Mouse (Mus musculus) CH12.LX (cell line): ENCODE data around the gene Dcp1b. TPM values are rescaled to one million over a fixed set of nuclear protein-coding genes. Genes with fewer than 3 reads are reported as not detected.

Source experiments
- DNase-seq: peaks from one replicate; pipeline ENCODE4 v3.0.0-alpha.2; 2013; ENCODE audit errors: extremely low read depth
- H3K27ac ChIP-seq: 2 replicates; pipeline ENCODE4 v1.5.1; 2012; ENCODE audit warnings: low read depth, mild to moderate bottlenecking, control low read depth, moderate library complexity; ENCODE audit not compliant: insufficient read depth
- H3K27me3 ChIP-seq: replicated peaks from 2 replicates; pipeline ENCODE3; 2012; ENCODE audit warnings: inconsistent platforms
- H3K36me3 ChIP-seq, 2 experiments: replicated peaks in 1 of 2; 2 replicates each; pipeline versions ENCODE3 to v1.6.1; 2012; ENCODE audit warnings: inconsistent platforms in 1 of 2, low read length in 1 of 2, mild to moderate bottlenecking in 1 of 2, mixed read lengths in 1 of 2, moderate library complexity in 1 of 2; ENCODE audit not compliant: control insufficient read depth in 1 of 2, insufficient read depth in 1 of 2
- H3K4me1 ChIP-seq, 2 experiments: 2 replicates each; pipeline ENCODE4 v1.6.1; 2012; ENCODE audit warnings: inconsistent platforms in 1 of 2, moderate library complexity in 1 of 2; ENCODE audit not compliant: insufficient read depth in 2 of 2, control insufficient read depth in 1 of 2
- H3K4me2 ChIP-seq: 2 replicates; pipeline ENCODE4 v1.6.1; 2012; ENCODE audit warnings: low read depth, mild to moderate bottlenecking, control low read depth; ENCODE audit not compliant: poor library complexity, insufficient read depth, severe bottlenecking
- H3K4me3 ChIP-seq, 3 experiments: fragments of 150-350 bp in 1 of 3; sonication (generic) in 1 of 3; replicated peaks in 1 of 3; 2 replicates each; pipeline versions ENCODE3 to v1.5.1; 2011 to 2012; ENCODE audit warnings: low read depth in 2 of 3, low read length in 2 of 3, mild to moderate bottlenecking in 2 of 3, moderate library complexity in 2 of 3, control low read depth in 1 of 3, improper control_type of control experiment in 1 of 3, inconsistent platforms in 1 of 3, mixed read lengths in 1 of 3; ENCODE audit not compliant: poor library complexity in 1 of 3
- H3K79me2 ChIP-seq: replicated peaks from 2 replicates; pipeline ENCODE4 v1.6.1; 2012; ENCODE audit warnings: mild to moderate bottlenecking, moderate library complexity; ENCODE audit not compliant: control insufficient read depth, poor library complexity, insufficient read depth, severe bottlenecking; ENCODE audit errors: extremely low read depth
- H3K9ac ChIP-seq: 2 replicates; pipeline ENCODE4 v1.6.1; 2012; ENCODE audit warnings: low read depth, mild to moderate bottlenecking, control low read depth, moderate library complexity; ENCODE audit not compliant: insufficient read depth
- H3K9me3 ChIP-seq: replicated peaks from 2 replicates; pipeline ENCODE3; 2012; ENCODE audit warnings: low read length, inconsistent platforms, mixed read lengths
- CTCF ChIP-seq, 2 experiments: IDR thresholded peaks in 1 of 2; conservative IDR thresholded peaks in 1 of 2; 2 replicates each; pipeline ENCODE4 v1.5.1; 2011 to 2012; ENCODE audit warnings: low read depth in 2 of 2, low read length in 2 of 2, improper control_type of control experiment in 1 of 2, inconsistent platforms in 1 of 2, mild to moderate bottlenecking in 1 of 2, moderate library complexity in 1 of 2
- E2F4 ChIP-seq: IDR thresholded peaks from 2 replicates; pipeline ENCODE4 v1.6.1; 2011; ENCODE audit warnings: low read depth, low read length, improper control_type of control experiment; ENCODE audit not compliant: insufficient replicate concordance
- EP300 ChIP-seq: IDR thresholded peaks from 2 replicates; pipeline ENCODE4 v1.6.1; 2011; ENCODE audit warnings: low read length, improper control_type of control experiment
- ETS1 ChIP-seq: conservative IDR thresholded peaks from 2 replicates; pipeline ENCODE4 v1.6.1; 2012; ENCODE audit warnings: low read depth, mild to moderate bottlenecking, inconsistent platforms, low read length, improper control_type of control experiment, moderate library complexity
- GABPA ChIP-seq: IDR thresholded peaks from 2 replicates; pipeline ENCODE4 v1.6.1; 2012; ENCODE audit warnings: low read depth, low read length, improper control_type of control experiment, inconsistent platforms; ENCODE audit not compliant: insufficient replicate concordance
- IRF4 ChIP-seq: IDR thresholded peaks from 2 replicates; pipeline ENCODE4 v1.6.1; 2014; ENCODE audit warnings: low read depth, mild to moderate bottlenecking, inconsistent platforms, low read length, improper control_type of control experiment
- JUN ChIP-seq: IDR thresholded peaks from 2 replicates; pipeline ENCODE4 v1.6.1; 2011; ENCODE audit warnings: low read depth, mild to moderate bottlenecking, low read length, improper control_type of control experiment, moderate library complexity; ENCODE audit not compliant: insufficient read depth
- JUND ChIP-seq: conservative IDR thresholded peaks from 2 replicates; pipeline ENCODE4 v1.6.1; 2011; ENCODE audit warnings: low read depth, low read length, improper control_type of control experiment
- MAFK ChIP-seq: IDR thresholded peaks from 2 replicates; pipeline ENCODE4 v1.6.1; 2011; ENCODE audit warnings: low read length, improper control_type of control experiment; ENCODE audit not compliant: insufficient replicate concordance
- MAZ ChIP-seq: IDR thresholded peaks from 2 replicates; pipeline ENCODE4 v1.6.1; 2012; ENCODE audit warnings: low read depth, mild to moderate bottlenecking, inconsistent platforms, low read length, improper control_type of control experiment, moderate library complexity
- MEF2A ChIP-seq: IDR thresholded peaks from 2 replicates; pipeline ENCODE4 v1.6.1; 2014; ENCODE audit warnings: low read depth, mild to moderate bottlenecking, inconsistent platforms, low read length, improper control_type of control experiment, borderline replicate concordance
- NELFE ChIP-seq: IDR thresholded peaks from 2 replicates; pipeline ENCODE4 v1.6.1; 2011; ENCODE audit warnings: low read depth, low read length, improper control_type of control experiment
- PAX5 ChIP-seq: IDR thresholded peaks from 2 replicates; pipeline ENCODE4 v1.6.1; 2012; ENCODE audit warnings: low read length, inconsistent platforms, mixed read lengths
- RCOR1 ChIP-seq: conservative IDR thresholded peaks from 2 replicates; pipeline ENCODE4 v1.6.1; 2012; ENCODE audit warnings: low read depth, mild to moderate bottlenecking, inconsistent platforms, low read length, improper control_type of control experiment
- SMC3 ChIP-seq: IDR thresholded peaks from 2 replicates; pipeline ENCODE4 v1.6.1; 2011; ENCODE audit warnings: low read depth, low read length, improper control_type of control experiment
- TCF12 ChIP-seq: IDR thresholded peaks from 2 replicates; pipeline ENCODE4 v1.6.1; 2014; ENCODE audit warnings: low read depth, mild to moderate bottlenecking, inconsistent platforms, low read length, improper control_type of control experiment
- USF1 ChIP-seq: IDR thresholded peaks from 2 replicates; pipeline ENCODE4 v1.6.1; 2014; ENCODE audit warnings: low read depth, mild to moderate bottlenecking, inconsistent platforms, low read length, improper control_type of control experiment
- USF2 ChIP-seq: conservative IDR thresholded peaks from 2 replicates; pipeline ENCODE4 v1.6.1; 2011; ENCODE audit warnings: low read depth, low read length, improper control_type of control experiment
- ZMIZ1 ChIP-seq: IDR thresholded peaks from 2 replicates; pipeline ENCODE4 v1.6.1; 2012; ENCODE audit warnings: low read depth, mild to moderate bottlenecking, inconsistent platforms, low read length, improper control_type of control experiment
- dilution Hi-C: fragments of 300-500 bp; cut with MboI; formaldehyde crosslinking; loops from 2 replicates; pipeline ENCODE4 v1.14.3; 2020; ENCODE audit warnings: low sequenced_read_pairs; ENCODE audit not compliant: extremely low pct_unique_long_range_greater_than_20kb, extremely low pct_ligation_motif_present
- in situ Hi-C: fragments of 300-500 bp; cut with MboI; formaldehyde crosslinking; loops from 3 replicates; pipeline ENCODE4 v1.14.3; 2019; ENCODE audit warnings: low sequenced_read_pairs, low pct_ligation_motif_present, low pct_unique_long_range_greater_than_20kb, mixed read lengths
- polyA plus RNA-seq: library from polyadenylated mRNA; unstranded; fragments of >175 nt; gene quantifications from 2 replicates; pipeline ENCODE4 v1.2.1, GENCODE M21; 2012; ENCODE audit warnings: low read depth; ENCODE audit not compliant: insufficient read length
- total RNA-seq, 2 experiments: library from RNA; depleted of rRNA; stranded (reverse); fragments of 300-350 nt in 1 of 2; fragments of >200 nt in 1 of 2; gene quantifications; 2 replicates each; pipeline ENCODE4 v1.2.3; 2012 to 2014

Gene Dcp1b
- total and polyA plus RNA-seq, 3 experiments, result 1.6 to 2.5 (median 2.2) TPM

GRCm38 (mm10) chr6:119180188-119180587, 5.1 kb downstream of the Dcp1b start:
- Histone ChIP-seq H3K79me2 (no peaks in the 10 kb centered on the region), H3K27ac (no peak overlapping the region), H3K9ac (no peak overlapping the region), H3K4me1 (peaks cover 6 to 29% of the 10 kb centered on the region in 2 experiments), H3K4me3 (no peak overlapping the region), H3K9me3 (no peaks in the 10 kb centered on the region), H3K36me3 (peaks cover 4 to 11% of the 10 kb centered on the region in 2 experiments)
- in situ Hi-C loops, result no loop called here
- no peak for DNase-seq
- dilution Hi-C loops, result no loop called here
- TF ChIP-seq ETS1 (no peak), PAX5 (no peak), MAFK (no peak), RCOR1 (no peak), USF1 (no peak), NELFE (no peak), E2F4 (no peak), JUND (no peak), ZMIZ1 (no peak), IRF4 (no peak), GABPA (no peak), TCF12 (no peak), MEF2A (no peak), SMC3 (no peak), JUN (no peak), USF2 (no peak)
- TF ChIP-seq, all 38 proteins: peak for 0
- H3K27me3 ChIP-seq, result no peaks in the 10 kb centered on the region
- no peak overlapping the region for H3K4me2 ChIP-seq

GRCm38 (mm10) chr6:119182211-119182610, 7.2 kb downstream of the Dcp1b start:
- no peak for DNase-seq
- dilution Hi-C loops (no loop called here), in situ Hi-C loops (no loop called here)
- H3K9me3 ChIP-seq, result no peaks in the 10 kb centered on the region
- peaks cover 6 to 16% of the 10 kb centered on the region in 2 experiments for H3K4me1 ChIP-seq
- peaks cover 4 to 11% of the 10 kb centered on the region in 2 experiments for H3K36me3 ChIP-seq
- TF ChIP-seq EP300 (no peak), CTCF (conservative IDR thresholded peaks at IDR 0.05 in 1 of 2, IDR thresholded peaks at IDR 0.05 in 1 of 2; ENCODE audit: low read depth in 2 of 2, low read length in 2 of 2) (no peak), USF2 (no peak), E2F4 (no peak), JUN (no peak), MEF2A (no peak), MAZ (no peak)
- H3K79me2 ChIP-seq, result no peaks in the 10 kb centered on the region
- no peak overlapping the region for H3K9ac ChIP-seq
- H3K4me3 ChIP-seq, result no peak overlapping the region
- H3K4me2 ChIP-seq, result no peak overlapping the region
- H3K27ac ChIP-seq, result no peak overlapping the region
- H3K27me3 ChIP-seq, result no peaks in the 10 kb centered on the region
